Mouse (Mus musculus) liver, postnatal 0 days (tissue): ENCODE measurements around the gene Majin.

Experiments used
- CTCF ChIP-seq: sonication (generic); IDR thresholded peaks from 2 replicates; pipeline ENCODE4 v1.5.1; 2016; ENCODE audit warnings: antibody characterized with exemption, low read depth
- EP300 ChIP-seq: IDR thresholded peaks from 2 replicates; pipeline ENCODE4 v1.6.1; 2016; ENCODE audit warnings: antibody characterized with exemption, low read depth, mild to moderate bottlenecking

GRCm38 (mm10) chr19:6155174-6155573 lies 29.0 kb upstream of the Majin start:
- no peak for TF ChIP-seq CTCF
- TF ChIP-seq EP300: no peak
